Mouse (Mus musculus): Measurements from ENCODE around the gene Clec4e.

DNA sequence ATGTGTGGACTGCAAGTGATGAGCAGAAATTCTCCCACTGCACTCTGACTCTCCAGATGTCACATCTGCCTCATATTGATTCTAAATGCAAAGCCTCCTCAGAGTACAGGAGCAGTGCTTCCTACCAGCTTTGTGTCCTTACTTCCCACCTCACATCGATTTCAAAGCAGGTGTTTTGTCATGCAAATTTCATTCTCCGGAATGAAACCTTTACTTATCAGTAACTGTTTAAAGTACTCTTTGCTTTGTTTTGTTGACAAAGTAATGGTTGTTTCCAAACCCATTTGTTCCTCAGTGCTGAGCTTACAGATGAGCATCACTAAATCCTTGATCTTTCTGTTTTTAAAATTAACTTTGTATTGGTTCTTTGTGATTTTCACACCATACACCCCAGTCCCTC is 42.8 kb upstream of the Clec4e start:
- no peak for TF ChIP-seq CTCF (conservative IDR thresholded peaks at IDR 0.05; ENCODE audit: low read length)
- peak; percentile 74 for TF ChIP-seq NANOG (IDR thresholded peaks at IDR 0.05; ENCODE audit: borderline replicate concordance, low read length)
- TF ChIP-seq POU5F1 (IDR thresholded peaks at IDR 0.05; ENCODE audit: borderline replicate concordance, low read length), result peak; percentile 51; the same call in 1 of the 2 replicates

Data from E14TG2a.4 (cell line).